Mouse (Mus musculus): ENCODE results near the gene Caprin1.

GRCm38 (mm10) chr2:103730999-103731398, 66.5 kb downstream of the Caprin1 start:
- TF ChIP-seq EP300 (IDR thresholded peaks at IDR 0.05; ENCODE audit: low read depth) (no peak), CTCF (IDR thresholded peaks at IDR 0.05; ENCODE audit: low read depth) (no peak)
